Mouse (Mus musculus) neural tube, embryonic 14.5 days (tissue): ENCODE measurements at regions not wholly inside any gene's neighbourhood (a gene's known extent, or its start where the extent isn't known, plus 50 kb on each side); places are given as distances from the start of the nearest gene placed in this dataset.

Experiments
- ATAC-seq: fragments of 200-750 bp; cut with Nextera tagmentation; 2 replicates; pipeline ENCODE4 v1.8.0; 2017; ENCODE audit warnings: low read depth, mild to moderate bottlenecking, moderate TSS enrichment, moderate library complexity
- H3K27ac ChIP-seq: fragments of 300-500 bp; sonication (generic); 2 replicates; pipeline ENCODE4 v1.5.1; 2014; ENCODE audit warnings: low read depth, mild to moderate bottlenecking, control low read depth, low read length, moderate library complexity, mixed read lengths
- H3K27me3 ChIP-seq: fragments of 300-500 bp; sonication (generic); 2 replicates; pipeline ENCODE4 v1.6.1; 2014; ENCODE audit warnings: low read length; ENCODE audit not compliant: control insufficient read depth, insufficient read depth
- H3K36me3 ChIP-seq: fragments of 300-500 bp; sonication (generic); 2 replicates; pipeline ENCODE4 v1.6.1; 2014; ENCODE audit warnings: low read length, mixed read lengths; ENCODE audit not compliant: control insufficient read depth, insufficient read depth
- H3K4me1 ChIP-seq: fragments of 300-500 bp; sonication (generic); 2 replicates; pipeline ENCODE4 v1.6.1; 2014; ENCODE audit warnings: low read length; ENCODE audit not compliant: control insufficient read depth, insufficient read depth
- H3K4me2 ChIP-seq: fragments of 300-500 bp; sonication (generic); 2 replicates; pipeline ENCODE4 v1.6.1; 2014; ENCODE audit warnings: mild to moderate bottlenecking, low read depth, low read length, control low read depth
- H3K4me3 ChIP-seq: fragments of 300-500 bp; sonication (generic); 2 replicates; pipeline ENCODE4 v1.5.1; 2014; ENCODE audit warnings: low read depth, low read length, control low read depth, mixed read lengths
- H3K9ac ChIP-seq: fragments of 300-500 bp; sonication (generic); replicated peaks from 2 replicates; pipeline ENCODE4 v1.6.1; 2014; ENCODE audit warnings: low read depth, mild to moderate bottlenecking, control low read depth, low read length, mixed read lengths
- H3K9me3 ChIP-seq: fragments of 300-500 bp; sonication (generic); 2 replicates; pipeline ENCODE4 v1.6.1; 2016; ENCODE audit warnings: low read length; ENCODE audit not compliant: control insufficient read depth
- WGBS: fragments of 180-500 bp; shearing (Covaris S2); extraction: QIAGEN DNeasy Blood & Tissue Kit; methylation state at CpG from one replicate; pipeline ENCODE4 v1.1.7; 2014; 5-methylcytosine and 5-hydroxymethylcytosine counted together

- Histone ChIP-seq H3K27me3 (no peaks in the 10 kb centered on the region), H3K4me1 (no peaks in the 10 kb centered on the region), H3K4me2 (no peak overlapping the region), H3K9ac (no peak overlapping the region), H3K27ac (no peak overlapping the region), H3K9me3 (no peaks in the 10 kb centered on the region), H3K4me3 (no peak overlapping the region), H3K36me3 (no peaks in the 10 kb centered on the region)
- WGBS: 54% methylated on average over 10 of the region's 10 CpGs
- ATAC-seq: peak; percentile 41
Measured at GRCm38 (mm10) chr11:31615107-31615811, 56.4 kb downstream of the Bod1 start.

GRCm38 (mm10) chr11:31614394-31614713, 57.3 kb downstream of the Bod1 start:
- H3K36me3 ChIP-seq: no peaks in the 10 kb centered on the region
- H3K27me3 ChIP-seq: no peaks in the 10 kb centered on the region
- WGBS: 89% methylated on average over 7 of the region's 7 CpGs
- no peak overlapping the region for H3K9ac ChIP-seq
- no peaks in the 10 kb centered on the region for H3K9me3 ChIP-seq
- H3K4me3 ChIP-seq: no peak overlapping the region
- no peaks in the 10 kb centered on the region for H3K4me1 ChIP-seq
- no peak for ATAC-seq
- no peak overlapping the region for H3K27ac ChIP-seq
- no peak overlapping the region for H3K4me2 ChIP-seq

- H3K9me3 ChIP-seq: no peaks in the 10 kb centered on the region
- H3K4me2 ChIP-seq: no peak overlapping the region
- no peaks in the 10 kb centered on the region for H3K4me1 ChIP-seq
- no peak overlapping the region for H3K27ac ChIP-seq
- no peak overlapping the region for H3K9ac ChIP-seq
- WGBS: 64% methylated on average over 11 of the region's 11 CpGs
- no peaks in the 10 kb centered on the region for H3K27me3 ChIP-seq
- no peaks in the 10 kb centered on the region for H3K36me3 ChIP-seq
- no peak for ATAC-seq
- H3K4me3 ChIP-seq: no peak overlapping the region
Measured at GRCm38 (mm10) chr11:31613688-31614393, 57.8 kb downstream of the Bod1 start.

- Histone ChIP-seq H3K36me3 (no peaks in the 10 kb centered on the region), H3K27me3 (no peaks in the 10 kb centered on the region), H3K4me2 (no peak overlapping the region), H3K9me3 (no peaks in the 10 kb centered on the region), H3K27ac (no peak overlapping the region), H3K4me1 (no peaks in the 10 kb centered on the region), H3K9ac (no peak overlapping the region), H3K4me3 (no peak overlapping the region)
- WGBS: 92% methylated on average over 4 of the region's 4 CpGs
- ATAC-seq: no peak
Measured at GRCm38 (mm10) chr11:31608458-31608857, 63.2 kb downstream of the Bod1 start.

- Histone ChIP-seq H3K9me3 (no peaks in the 10 kb centered on the region), H3K4me1 (no peaks in the 10 kb centered on the region), H3K36me3 (no peaks in the 10 kb centered on the region), H3K4me2 (no peak overlapping the region), H3K4me3 (no peak overlapping the region), H3K27ac (no peak overlapping the region), H3K27me3 (no peaks in the 10 kb centered on the region), H3K9ac (no peak overlapping the region)
- WGBS: 90% methylated on average over 7 of the region's 7 CpGs
- ATAC-seq: no peak
Measured at GRCm38 (mm10) chr11:31601499-31601898, 70.2 kb downstream of the Bod1 start.

- no peak overlapping the region for H3K4me3 ChIP-seq
- ATAC-seq: no peak
Measured at GRCm38 (mm10) chr11:31593604-31594003, 78.1 kb downstream of the Bod1 start.

GRCm38 (mm10) chr11:31592061-31592460, 79.6 kb downstream of the Bod1 start:
- 77% methylated on average over 11 of the region's 11 CpGs for WGBS
- Histone ChIP-seq H3K27me3 (no peaks in the 10 kb centered on the region), H3K9me3 (no peaks in the 10 kb centered on the region), H3K4me3 (no peak overlapping the region), H3K27ac (no peak overlapping the region), H3K9ac (no peak overlapping the region), H3K4me2 (no peak overlapping the region), H3K36me3 (no peaks in the 10 kb centered on the region), H3K4me1 (no peaks in the 10 kb centered on the region)
- ATAC-seq: no peak

More at GRCm38 (mm10) chr11:31593604-31594003, 78.1 kb downstream of the Bod1 start:
- no peaks in the 10 kb centered on the region for H3K9me3 ChIP-seq
- no peaks in the 10 kb centered on the region for H3K4me1 ChIP-seq
- H3K27ac ChIP-seq: no peak overlapping the region
- no peaks in the 10 kb centered on the region for H3K36me3 ChIP-seq
- no peaks in the 10 kb centered on the region for H3K27me3 ChIP-seq
- no peak overlapping the region for H3K9ac ChIP-seq
- no peak overlapping the region for H3K4me2 ChIP-seq
- 92% methylated on average over 2 of the region's 2 CpGs for WGBS

GRCm38 (mm10) chr11:31591037-31591554, 80.6 kb downstream of the Bod1 start:
- 64% methylated on average over 6 of the region's 6 CpGs for WGBS
- Histone ChIP-seq H3K9me3 (no peaks in the 10 kb centered on the region), H3K27me3 (no peaks in the 10 kb centered on the region), H3K9ac (no peak overlapping the region), H3K4me2 (no peak overlapping the region), H3K4me1 (no peaks in the 10 kb centered on the region), H3K4me3 (no peak overlapping the region), H3K36me3 (no peaks in the 10 kb centered on the region), H3K27ac (no peak overlapping the region)
- no peak for ATAC-seq

GRCm38 (mm10) chr11:31574941-31575340, 96.7 kb downstream of the Bod1 start:
- no peak overlapping the region for H3K4me3 ChIP-seq
- no peak for ATAC-seq
- H3K9ac ChIP-seq: no peak overlapping the region
- H3K9me3 ChIP-seq: no peaks in the 10 kb centered on the region
- WGBS: 75% methylated on average over 3 of the region's 3 CpGs
- H3K36me3 ChIP-seq: no peaks in the 10 kb centered on the region
- H3K27ac ChIP-seq: no peak overlapping the region
- H3K4me1 ChIP-seq: no peaks in the 10 kb centered on the region
- no peak overlapping the region for H3K4me2 ChIP-seq
- no peaks in the 10 kb centered on the region for H3K27me3 ChIP-seq
